Mouse (Mus musculus) midbrain, embryonic 10.5 days (tissue): ENCODE results near the gene Rab3il1. TPM values are rescaled to one million over a fixed set of nuclear protein-coding genes. Genes with fewer than 3 reads are reported as not detected.

Experiments used
- DNase-seq: peaks from one replicate; pipeline ENCODE4 v3.0.0-alpha.2; 2017; ENCODE audit warnings: low spot score
- H3K27ac ChIP-seq: fragments of 300-500 bp; sonication (generic); replicated peaks from 2 replicates; pipeline ENCODE4 v1.5.1; 2016; ENCODE audit warnings: mild to moderate bottlenecking
- H3K27me3 ChIP-seq: fragments of 300-500 bp; sonication (generic); 2 replicates; pipeline ENCODE4 v1.6.1; 2016; ENCODE audit warnings: low read depth, mild to moderate bottlenecking; ENCODE audit not compliant: poor library complexity, severe bottlenecking
- H3K36me3 ChIP-seq: fragments of 300-500 bp; sonication (generic); 2 replicates; pipeline ENCODE4 v1.6.1; 2016; ENCODE audit warnings: mild to moderate bottlenecking, moderate library complexity
- H3K4me1 ChIP-seq: fragments of 300-500 bp; sonication (generic); 2 replicates; pipeline ENCODE4 v1.6.1; 2016
- H3K4me3 ChIP-seq: fragments of 300-500 bp; sonication (generic); 2 replicates; pipeline ENCODE4 v1.5.1; 2016; ENCODE audit warnings: mild to moderate bottlenecking, moderate library complexity
- H3K9me3 ChIP-seq: fragments of 300-500 bp; sonication (generic); replicated peaks from 2 replicates; pipeline ENCODE4 v1.6.1; 2016; ENCODE audit warnings: mild to moderate bottlenecking
- WGBS: fragments of 180-500 bp; shearing (Covaris S2); methylation state at CpG from one replicate; pipeline ENCODE4 v1.1.7; 2016; 5-methylcytosine and 5-hydroxymethylcytosine counted together
- polyA plus RNA-seq: library from polyadenylated mRNA; unstranded; fragments of >200 nt; fragmentation: Nextera tagmentation; extraction: Ambion mirVana; gene quantifications from 2 replicates; pipeline ENCODE4 v1.2.1, GENCODE M21; 2016

Rab3il1 gene
- polyA plus RNA-seq, 1 experiment from 2014 or later: 34.6 TPM

- peak overlapping the region; percentile 57 for H3K27ac ChIP-seq
- no peaks in the 10 kb centered on the region for H3K36me3 ChIP-seq
- H3K27me3 ChIP-seq: peaks cover 26% of the 10 kb centered on the region
- DNase-seq: peak; percentile 45
- WGBS: 64% methylated on average over 5 of the region's 5 CpGs
- H3K9me3 ChIP-seq: 0 out of 2 replicates have a peak, but pooled peaks cover 3% of the 10 kb centered on the region
- H3K4me1 ChIP-seq: peaks cover 51% of the 10 kb centered on the region
- H3K4me3 ChIP-seq: no peak overlapping the region
Observed at GRCm38 (mm10) chr19:10022414-10023303, 21.2 kb downstream of the Rab3il1 start.

DNA sequence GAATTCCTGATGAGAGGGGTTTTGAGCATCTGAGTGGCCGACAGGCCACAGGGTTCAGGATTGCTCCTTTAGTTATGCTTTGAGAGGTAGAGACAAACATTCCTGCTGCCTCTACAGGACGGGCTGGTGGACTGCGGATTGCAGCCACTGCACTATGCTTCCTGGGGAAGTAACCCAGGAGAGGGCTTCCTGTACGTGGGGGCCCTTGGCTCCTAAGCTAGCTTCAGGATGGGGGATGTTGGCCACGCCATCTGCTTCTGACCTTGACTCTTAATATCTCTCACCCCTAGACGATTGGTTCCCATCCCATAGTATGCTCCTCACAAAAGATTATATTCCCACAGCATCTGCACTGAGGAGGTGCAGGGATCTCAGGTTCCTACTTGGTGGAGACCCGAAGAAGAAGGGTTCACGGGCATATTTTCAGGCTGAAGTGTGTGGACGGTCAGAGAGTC lies 21.9 kb downstream of the Rab3il1 start:
- WGBS: 63% methylated on average over 9 of the region's 9 CpGs

GRCm38 (mm10) chr19:10025169-10025875 lies 23.9 kb downstream of the Rab3il1 start:
- Histone ChIP-seq H3K27me3 (peaks cover 7% of the 10 kb centered on the region; the same call in 1 of the 2 replicates), H3K36me3 (peaks cover 2% of the 10 kb centered on the region; the same call in 1 of the 2 replicates), H3K4me1 (peaks cover 30% of the 10 kb centered on the region), H3K4me3 (no peak overlapping the region), H3K9me3 (0 out of 2 replicates have a peak, but pooled peaks cover 3% of the 10 kb centered on the region), H3K27ac (peak overlapping the region; percentile 35; the same call in 1 of the 2 replicates)
- DNase-seq: peak; percentile 26
- WGBS: 28% methylated on average over 8 of the region's 8 CpGs

More for the DNA sequence above, 21.9 kb downstream of the Rab3il1 start:
- no peak for DNase-seq
- peaks cover 1% of the 10 kb centered on the region; the same call in 1 of the 2 replicates for H3K36me3 ChIP-seq
- 0 out of 2 replicates have a peak, but pooled peaks cover 3% of the 10 kb centered on the region for H3K9me3 ChIP-seq
- peak overlapping the region; percentile 57 for H3K27ac ChIP-seq
- no peak overlapping the region for H3K4me3 ChIP-seq
- H3K4me1 ChIP-seq: peaks cover 44% of the 10 kb centered on the region
- H3K27me3 ChIP-seq: peaks cover 25% of the 10 kb centered on the region

DNA sequence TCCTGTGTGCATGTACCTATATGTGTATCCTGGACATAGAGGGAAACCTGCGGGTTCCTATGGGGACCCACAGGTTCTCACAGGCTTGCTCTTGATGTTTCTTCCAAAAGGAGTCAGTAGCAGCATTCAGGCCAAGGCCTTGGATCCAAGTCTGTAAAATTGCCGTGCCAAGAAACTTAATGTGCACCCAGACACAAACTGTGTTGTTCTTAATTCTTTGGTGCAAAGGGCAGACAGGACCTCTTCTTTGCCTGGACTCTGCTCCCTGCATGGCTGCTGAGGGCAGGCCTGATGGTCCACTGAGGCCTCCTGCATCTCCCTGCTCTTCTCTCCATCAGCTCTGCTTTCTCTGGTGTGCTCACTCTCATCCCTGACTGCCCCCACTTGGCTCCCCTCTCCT lies 28.3 kb downstream of the Rab3il1 start:
- H3K27ac ChIP-seq: no peak overlapping the region
- peaks cover 6% of the 10 kb centered on the region; the same call in 1 of the 2 replicates for H3K27me3 ChIP-seq
- 88% methylated on average over 2 of the region's 2 CpGs for WGBS
- no peaks in the 10 kb centered on the region for H3K9me3 ChIP-seq
- no peak for DNase-seq
- no peak overlapping the region for H3K4me3 ChIP-seq
- peaks cover 26% of the 10 kb centered on the region for H3K4me1 ChIP-seq
- H3K36me3 ChIP-seq: peaks cover 2% of the 10 kb centered on the region; the same call in 1 of the 2 replicates

DNA sequence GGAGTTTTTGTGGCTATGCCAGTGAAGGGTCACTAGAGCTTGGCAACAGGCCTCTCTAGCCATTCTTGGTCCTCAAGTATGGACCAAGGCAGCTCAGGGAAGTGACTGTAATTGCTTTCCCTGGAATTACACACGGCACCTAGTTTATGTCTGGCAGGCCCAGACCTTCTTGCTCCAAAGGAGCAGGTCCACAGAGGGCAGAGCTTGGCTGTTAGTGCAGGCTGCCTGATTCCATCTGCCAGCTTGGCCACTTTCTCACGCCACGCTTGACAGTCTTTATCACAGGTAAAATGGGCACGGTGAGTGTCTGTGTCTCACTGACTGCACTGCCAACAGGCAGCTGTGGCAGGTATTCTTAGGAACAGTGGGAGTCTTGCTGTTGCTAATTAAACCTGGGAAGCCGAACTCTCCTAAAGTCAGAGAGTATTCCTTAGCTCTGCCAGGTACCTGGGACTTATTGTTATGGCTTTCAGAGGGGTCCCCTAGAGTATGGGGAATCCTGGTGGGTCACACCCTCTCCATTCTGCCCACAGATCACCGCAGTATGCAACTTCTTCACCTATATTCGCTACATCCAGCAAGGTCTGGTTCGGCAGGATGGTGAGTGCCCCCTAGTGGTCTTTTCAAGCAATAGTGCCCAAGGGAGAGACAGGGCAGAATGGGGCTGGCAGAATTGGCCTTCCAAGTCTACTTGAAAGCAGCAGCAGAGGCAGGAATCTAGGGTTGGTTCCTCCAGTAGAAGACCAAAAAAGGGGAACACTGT lies 31.9 kb downstream of the Rab3il1 start:
- Histone ChIP-seq H3K9me3 (no peaks in the 10 kb centered on the region), H3K4me3 (no peak overlapping the region), H3K27me3 (peaks cover 6% of the 10 kb centered on the region; the same call in 1 of the 2 replicates), H3K36me3 (peaks cover under 1% of the 10 kb centered on the region; the same call in 1 of the 2 replicates), H3K27ac (0 out of 2 replicates have a peak overlapping the region, but pooled peaks have one; percentile 72), H3K4me1 (peaks cover 19% of the 10 kb centered on the region)
- 39% methylated on average over 8 of the region's 8 CpGs for WGBS
- DNase-seq: peak; percentile 68

- Histone ChIP-seq H3K9me3 (no peaks in the 10 kb centered on the region), H3K4me1 (peaks cover 24% of the 10 kb centered on the region), H3K4me3 (no peak overlapping the region; the same call in 1 of the 2 replicates), H3K27ac (peak overlapping the region; percentile 72), H3K36me3 (no peaks in the 10 kb centered on the region), H3K27me3 (peaks cover 15% of the 10 kb centered on the region)
- WGBS: 80% methylated on average over 5 of the region's 5 CpGs
- no peak for DNase-seq
Observed at GRCm38 (mm10) chr19:10034356-10034755, 32.9 kb downstream of the Rab3il1 start.

GRCm38 (mm10) chr19:10034785-10035447 lies 33.4 kb downstream of the Rab3il1 start:
- H3K27ac ChIP-seq: peak overlapping the region; percentile 72
- H3K36me3 ChIP-seq: no peaks in the 10 kb centered on the region
- 63% methylated on average over 8 of the region's 8 CpGs for WGBS
- no peak overlapping the region for H3K4me3 ChIP-seq
- peaks cover 24% of the 10 kb centered on the region for H3K4me1 ChIP-seq
- DNase-seq: peak; percentile 83
- H3K27me3 ChIP-seq: peaks cover 21% of the 10 kb centered on the region
- H3K9me3 ChIP-seq: no peaks in the 10 kb centered on the region

DNA sequence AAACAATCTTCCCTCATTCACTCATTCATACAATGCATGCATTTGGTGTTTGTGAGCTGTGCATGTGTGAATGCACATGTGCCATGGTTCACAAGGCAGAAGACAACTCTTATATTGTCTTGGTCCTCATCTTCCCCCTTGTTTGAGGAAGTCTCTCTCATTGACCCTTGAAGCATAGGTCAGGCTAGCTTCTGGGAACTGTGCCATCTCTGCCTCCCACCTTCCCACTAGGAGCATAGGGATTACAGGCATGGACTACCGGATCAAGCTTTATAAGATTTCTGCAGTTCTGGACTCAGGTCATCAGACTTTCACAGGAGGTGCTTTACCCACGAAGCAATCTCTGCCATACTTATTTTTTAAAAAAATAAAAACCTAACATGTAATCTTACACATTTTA lies 36.1 kb downstream of the Rab3il1 start:
- 63% methylated on average over 2 of the region's 2 CpGs for WGBS
- Histone ChIP-seq H3K9me3 (no peaks in the 10 kb centered on the region), H3K36me3 (no peaks in the 10 kb centered on the region), H3K27ac (no peak overlapping the region), H3K4me1 (peaks cover 43% of the 10 kb centered on the region), H3K4me3 (no peak overlapping the region), H3K27me3 (peaks cover 40% of the 10 kb centered on the region)
- no peak for DNase-seq

DNA sequence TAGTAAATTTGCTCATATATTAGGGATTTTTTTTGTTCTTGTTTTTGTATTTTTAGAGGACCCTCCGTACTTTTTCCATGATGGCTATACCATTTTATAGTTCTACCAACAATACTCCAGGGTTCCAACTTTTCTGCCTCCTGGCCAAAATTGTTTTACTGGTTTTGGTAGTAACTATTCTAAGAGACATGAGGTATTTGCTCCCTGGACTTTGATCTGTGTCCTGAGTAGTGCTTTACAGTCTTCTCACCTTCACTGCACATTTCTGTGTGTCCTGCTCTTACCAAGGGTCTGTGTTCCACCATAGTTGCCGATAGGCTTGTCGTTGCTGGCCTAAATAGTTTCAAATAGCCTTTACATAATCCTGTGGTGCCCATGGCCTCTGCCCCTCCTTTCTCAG lies 36.9 kb downstream of the Rab3il1 start:
- no peak overlapping the region for H3K27ac ChIP-seq
- peaks cover 48% of the 10 kb centered on the region for H3K27me3 ChIP-seq
- no peaks in the 10 kb centered on the region for H3K9me3 ChIP-seq
- no peaks in the 10 kb centered on the region for H3K36me3 ChIP-seq
- no peak overlapping the region for H3K4me3 ChIP-seq
- peaks cover 44% of the 10 kb centered on the region for H3K4me1 ChIP-seq
- no peak for DNase-seq
- 85% methylated on average over 3 of the region's 3 CpGs for WGBS

DNA sequence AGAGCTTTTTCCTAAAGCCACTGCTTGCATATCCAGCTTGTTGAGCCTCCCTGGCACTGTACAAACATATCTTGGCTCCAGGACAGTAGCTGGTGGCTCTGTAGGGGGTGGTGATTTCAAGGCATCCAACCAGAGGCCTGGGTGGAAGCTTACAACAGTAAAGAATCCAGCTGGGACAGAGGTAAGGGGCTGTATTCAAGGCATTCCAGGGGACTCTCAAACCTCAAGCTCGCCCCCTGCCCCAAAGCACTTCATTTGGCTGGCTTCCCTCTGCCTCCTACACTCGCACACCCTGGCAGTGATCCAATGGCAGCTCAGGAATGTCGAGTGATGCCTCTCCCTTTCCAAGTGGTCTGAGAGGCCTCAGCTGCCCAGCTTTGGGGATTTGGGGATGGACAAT lies 37.4 kb downstream of the Rab3il1 start:
- no peaks in the 10 kb centered on the region for H3K36me3 ChIP-seq
- DNase-seq: no peak
- peaks cover 54% of the 10 kb centered on the region for H3K27me3 ChIP-seq
- peaks cover 39% of the 10 kb centered on the region for H3K4me1 ChIP-seq
- no peak overlapping the region for H3K4me3 ChIP-seq
- WGBS: 30% methylated on average over 3 of the region's 3 CpGs
- no peaks in the 10 kb centered on the region for H3K9me3 ChIP-seq
- no peak overlapping the region for H3K27ac ChIP-seq

DNA sequence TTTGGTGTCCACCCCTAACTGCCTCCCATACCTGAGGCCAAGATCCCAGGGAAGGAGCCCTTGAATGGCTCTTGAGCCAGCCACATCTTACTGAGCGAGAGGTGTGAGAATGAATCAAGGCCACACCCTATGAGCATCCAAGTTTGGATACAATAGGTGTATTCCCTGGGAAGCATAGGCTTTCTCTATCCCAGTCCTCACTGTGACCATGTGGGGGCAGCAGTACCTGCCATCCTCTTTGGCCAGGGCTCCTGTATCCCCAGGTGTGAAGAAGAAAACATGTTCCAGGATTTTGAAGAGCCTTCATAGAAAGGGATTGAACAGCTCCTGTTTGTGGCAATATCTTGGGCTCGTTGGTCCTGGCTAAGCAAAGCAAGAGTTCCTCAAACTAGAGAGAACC lies 38.1 kb downstream of the Rab3il1 start:
- Histone ChIP-seq H3K36me3 (no peaks in the 10 kb centered on the region), H3K27me3 (peaks cover 54% of the 10 kb centered on the region), H3K9me3 (no peaks in the 10 kb centered on the region), H3K4me1 (peaks cover 32% of the 10 kb centered on the region), H3K4me3 (no peak overlapping the region), H3K27ac (no peak overlapping the region)
- WGBS: 94% methylated on average over 2 of the region's 2 CpGs
- DNase-seq: no peak
